Mouse (Mus musculus): ENCODE measurements around the gene Inpp4b. TPM values are rescaled to one million over a fixed set of nuclear protein-coding genes. Genes with fewer than 3 reads are reported as not detected.

The Inpp4b gene
- polyA plus RNA-seq, 1 experiment from 2014 or later = 4.2 TPM

GRCm38 (mm10) chr8:81768313-81768675 is 425.9 kb downstream of the Inpp4b start:
- H3K27ac ChIP-seq (ENCODE audit: low read depth, low read length) = no peak overlapping the region

GRCm38 (mm10) chr8:81768731-81769445 is 426.5 kb downstream of the Inpp4b start:
- DNase-seq (ENCODE audit: low spot score) = no peak
- Histone ChIP-seq H3K27me3 (ENCODE audit: control insufficient read depth, insufficient read depth, low read length) (no peaks in the 10 kb centered on the region), H3K27ac (ENCODE audit: low read depth, low read length) (no peak overlapping the region), H3K9ac (ENCODE audit: low read length) (no peak overlapping the region), H3K4me1 (ENCODE audit: control insufficient read depth, insufficient read depth, low read length) (peaks cover 3% of the 10 kb centered on the region; the same call in 1 of the 2 replicates), H3K4me2 (ENCODE audit: low read depth) (no peak overlapping the region), H3K36me3 (ENCODE audit: control insufficient read depth, insufficient read depth, low read length) (no peaks in the 10 kb centered on the region), H3K9me3 (ENCODE audit: control insufficient read depth, low read length) (no peaks in the 10 kb centered on the region), H3K4me3 (ENCODE audit: low read depth, low read length) (no peak overlapping the region)
- WGBS = 71% methylated on average over 2 of the region's 2 CpGs
- no peak for ATAC-seq (ENCODE audit: insufficient read depth, low FRiP score, low TSS enrichment)

More at GRCm38 (mm10) chr8:81768313-81768675, 425.9 kb downstream of the Inpp4b start:
- Histone ChIP-seq H3K4me2 (ENCODE audit: low read depth) (no peak overlapping the region), H3K4me1 (ENCODE audit: control insufficient read depth, insufficient read depth, low read length) (peaks cover 3% of the 10 kb centered on the region; the same call in 1 of the 2 replicates), H3K36me3 (ENCODE audit: control insufficient read depth, insufficient read depth, low read length) (no peaks in the 10 kb centered on the region), H3K4me3 (ENCODE audit: low read depth, low read length) (no peak overlapping the region), H3K9ac (ENCODE audit: low read length) (no peak overlapping the region), H3K27me3 (ENCODE audit: control insufficient read depth, insufficient read depth, low read length) (no peaks in the 10 kb centered on the region), H3K9me3 (ENCODE audit: control insufficient read depth, low read length) (no peaks in the 10 kb centered on the region)
- 47% methylated on average over 2 of the region's 2 CpGs for WGBS
- DNase-seq (ENCODE audit: low spot score) (peak; percentile 19), ATAC-seq (ENCODE audit: insufficient read depth, low FRiP score, low TSS enrichment) (no peak)

DNA sequence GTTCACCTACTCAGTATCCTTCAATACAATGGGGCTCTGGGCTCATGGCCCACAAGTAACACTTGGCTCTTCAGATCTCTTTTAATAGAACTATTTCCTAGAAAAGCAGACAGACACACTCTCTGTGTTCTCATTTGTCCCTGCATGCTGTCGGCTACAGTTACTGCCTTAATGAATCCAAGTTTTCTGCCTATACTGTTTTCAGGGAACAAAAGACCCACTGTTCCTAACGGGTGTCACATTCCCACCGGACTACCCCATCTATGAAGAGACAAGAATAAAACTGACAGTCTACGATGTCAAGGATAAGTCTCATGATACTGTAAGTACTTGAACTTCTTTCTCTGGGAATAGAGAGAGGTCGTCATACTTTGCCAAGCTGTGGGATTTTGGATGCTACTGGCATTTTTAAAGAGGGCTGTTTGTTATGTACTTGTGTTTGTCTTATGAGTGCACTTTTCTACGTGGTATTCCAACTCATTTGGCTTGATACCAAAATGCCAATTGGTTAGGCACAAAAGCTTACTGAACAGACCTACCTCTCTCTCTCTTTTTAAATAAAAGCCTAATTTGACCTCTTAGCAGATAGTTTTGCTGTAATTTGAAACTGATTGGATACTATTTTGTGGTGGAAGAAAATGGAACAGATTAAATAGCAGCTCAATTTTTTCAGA is 428.4 kb downstream of the Inpp4b start:
- H3K4me1 ChIP-seq (ENCODE audit: control insufficient read depth, insufficient read depth, low read length) = peaks cover 3% of the 10 kb centered on the region; the same call in 1 of the 2 replicates
- no peak for ATAC-seq (ENCODE audit: insufficient read depth, low FRiP score, low TSS enrichment)

GRCm38 (mm10) chr8:81772855-81773254 is 430.5 kb downstream of the Inpp4b start:
- no peaks in the 10 kb centered on the region for H3K9me3 ChIP-seq (ENCODE audit: control insufficient read depth, low read length)
- no peaks in the 10 kb centered on the region for H3K36me3 ChIP-seq (ENCODE audit: control insufficient read depth, insufficient read depth, low read length)
- no peaks in the 10 kb centered on the region for H3K27me3 ChIP-seq (ENCODE audit: control insufficient read depth, insufficient read depth, low read length)
- no peak overlapping the region for H3K27ac ChIP-seq (ENCODE audit: low read depth, low read length)
- WGBS = 93% methylated on average over 5 of the region's 5 CpGs
- ATAC-seq (ENCODE audit: insufficient read depth, low FRiP score, low TSS enrichment) (no peak), DNase-seq (ENCODE audit: low spot score) (no peak)
- no peaks in the 10 kb centered on the region for H3K4me1 ChIP-seq (ENCODE audit: control insufficient read depth, insufficient read depth, low read length)
- H3K4me2 ChIP-seq (ENCODE audit: low read depth) = no peak overlapping the region
- no peak overlapping the region for H3K4me3 ChIP-seq (ENCODE audit: low read depth, low read length)
- H3K9ac ChIP-seq (ENCODE audit: low read length) = no peak overlapping the region

More for the DNA sequence above, 428.4 kb downstream of the Inpp4b start:
- Histone ChIP-seq H3K27ac (ENCODE audit: low read depth, low read length) (no peak overlapping the region), H3K36me3 (ENCODE audit: control insufficient read depth, insufficient read depth, low read length) (no peaks in the 10 kb centered on the region), H3K4me2 (ENCODE audit: low read depth) (no peak overlapping the region), H3K9ac (ENCODE audit: low read length) (no peak overlapping the region), H3K9me3 (ENCODE audit: control insufficient read depth, low read length) (no peaks in the 10 kb centered on the region), H3K4me3 (ENCODE audit: low read depth, low read length) (no peak overlapping the region), H3K27me3 (ENCODE audit: control insufficient read depth, insufficient read depth, low read length) (no peaks in the 10 kb centered on the region)
- 71% methylated on average over 6 of the region's 6 CpGs for WGBS
- no peak for DNase-seq (ENCODE audit: low spot score)

GRCm38 (mm10) chr8:81773305-81773965 is 431.1 kb downstream of the Inpp4b start:
- Histone ChIP-seq H3K4me3 (ENCODE audit: low read depth, low read length) (no peak overlapping the region), H3K4me2 (ENCODE audit: low read depth) (no peak overlapping the region), H3K27me3 (ENCODE audit: control insufficient read depth, insufficient read depth, low read length) (no peaks in the 10 kb centered on the region), H3K9me3 (ENCODE audit: control insufficient read depth, low read length) (no peaks in the 10 kb centered on the region), H3K9ac (ENCODE audit: low read length) (no peak overlapping the region), H3K4me1 (ENCODE audit: control insufficient read depth, insufficient read depth, low read length) (no peaks in the 10 kb centered on the region), H3K27ac (ENCODE audit: low read depth, low read length) (no peak overlapping the region), H3K36me3 (ENCODE audit: control insufficient read depth, insufficient read depth, low read length) (no peaks in the 10 kb centered on the region)
- DNase-seq (ENCODE audit: low spot score) = no peak
- ATAC-seq (ENCODE audit: insufficient read depth, low FRiP score, low TSS enrichment) = no peak
- whole genome bisulfite sequencing = 85% methylated on average over 9 of the region's 9 CpGs

GRCm38 (mm10) chr8:81774010-81774409 is 431.7 kb downstream of the Inpp4b start:
- Histone ChIP-seq H3K27me3 (ENCODE audit: control insufficient read depth, insufficient read depth, low read length) (no peaks in the 10 kb centered on the region), H3K36me3 (ENCODE audit: control insufficient read depth, insufficient read depth, low read length) (no peaks in the 10 kb centered on the region), H3K4me3 (ENCODE audit: low read depth, low read length) (no peak overlapping the region), H3K9me3 (ENCODE audit: control insufficient read depth, low read length) (no peaks in the 10 kb centered on the region), H3K4me1 (ENCODE audit: control insufficient read depth, insufficient read depth, low read length) (no peaks in the 10 kb centered on the region), H3K9ac (ENCODE audit: low read length) (no peak overlapping the region), H3K4me2 (ENCODE audit: low read depth) (no peak overlapping the region), H3K27ac (ENCODE audit: low read depth, low read length) (no peak overlapping the region)
- ATAC-seq (ENCODE audit: insufficient read depth, low FRiP score, low TSS enrichment) = no peak
- DNase-seq (ENCODE audit: low spot score) = no peak
- 91% methylated on average over 4 of the region's 4 CpGs for WGBS

GRCm38 (mm10) chr8:81774454-81774853 is 432.1 kb downstream of the Inpp4b start:
- no peak overlapping the region for H3K4me2 ChIP-seq (ENCODE audit: low read depth)
- H3K27me3 ChIP-seq (ENCODE audit: control insufficient read depth, insufficient read depth, low read length) = no peaks in the 10 kb centered on the region
- no peak for DNase-seq (ENCODE audit: low spot score)
- WGBS = 72% methylated on average over 1 of the region's 1 CpGs
- no peaks in the 10 kb centered on the region for H3K36me3 ChIP-seq (ENCODE audit: control insufficient read depth, insufficient read depth, low read length)
- no peaks in the 10 kb centered on the region for H3K4me1 ChIP-seq (ENCODE audit: control insufficient read depth, insufficient read depth, low read length)
- H3K9ac ChIP-seq (ENCODE audit: low read length) = no peak overlapping the region
- no peak overlapping the region for H3K4me3 ChIP-seq (ENCODE audit: low read depth, low read length)
- no peak for ATAC-seq (ENCODE audit: insufficient read depth, low FRiP score, low TSS enrichment)
- H3K9me3 ChIP-seq (ENCODE audit: control insufficient read depth, low read length) = no peaks in the 10 kb centered on the region
- no peak overlapping the region for H3K27ac ChIP-seq (ENCODE audit: low read depth, low read length)

DNA sequence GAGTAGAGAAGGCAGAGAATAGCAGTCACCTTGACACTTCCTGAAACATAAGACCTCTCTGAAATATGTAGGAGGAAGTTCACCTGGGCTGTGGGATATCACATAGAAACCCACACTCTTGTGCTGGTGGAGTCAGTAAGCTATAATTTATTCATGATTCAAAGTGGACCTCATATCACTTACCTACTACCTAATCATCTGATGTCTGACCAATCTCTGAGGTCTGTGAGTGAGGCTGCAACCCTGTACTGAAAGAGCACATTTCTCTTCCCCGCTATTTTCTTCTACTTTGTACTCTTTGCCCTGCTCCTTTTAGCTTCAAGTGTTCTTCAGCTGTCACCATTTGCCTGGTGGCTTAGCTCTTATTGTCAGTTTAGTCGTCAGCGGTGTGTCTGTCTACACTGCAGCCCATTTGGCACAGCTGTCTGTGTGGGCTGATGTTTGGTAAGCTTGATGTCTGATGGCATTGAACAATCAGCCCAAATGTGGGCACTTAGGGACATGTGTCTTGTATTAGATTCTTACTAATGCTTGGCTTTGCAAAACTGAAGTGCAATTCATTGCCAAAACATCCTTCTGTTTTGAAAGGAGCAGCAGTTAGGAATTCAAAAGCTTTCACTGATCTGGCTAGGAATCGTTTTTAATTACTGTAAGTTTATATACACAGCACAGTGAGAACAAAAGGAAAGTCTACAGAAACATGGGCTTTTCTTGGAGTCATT is 434.3 kb downstream of the Inpp4b start:
- Histone ChIP-seq H3K27me3 (ENCODE audit: control insufficient read depth, insufficient read depth, low read length) (no peaks in the 10 kb centered on the region), H3K36me3 (ENCODE audit: control insufficient read depth, insufficient read depth, low read length) (no peaks in the 10 kb centered on the region), H3K4me1 (ENCODE audit: control insufficient read depth, insufficient read depth, low read length) (no peaks in the 10 kb centered on the region), H3K4me2 (ENCODE audit: low read depth) (no peak overlapping the region), H3K4me3 (ENCODE audit: low read depth, low read length) (no peak overlapping the region), H3K27ac (ENCODE audit: low read depth, low read length) (no peak overlapping the region), H3K9me3 (ENCODE audit: control insufficient read depth, low read length) (no peaks in the 10 kb centered on the region), H3K9ac (ENCODE audit: low read length) (no peak overlapping the region)
- ATAC-seq (ENCODE audit: insufficient read depth, low FRiP score, low TSS enrichment) (no peak), DNase-seq (ENCODE audit: low spot score) (no peak)
- 68% methylated on average over 4 of the region's 4 CpGs for WGBS

Measured in neural tube, embryonic 11.5 days (tissue).